12 mouse cellular contexts compared by ENCODE assay signal in genomic region chr13:32670782-32671181, GRCm38 (mm10).
"Had no signal": no experiment of that assay in that cellular context is flagged by ENCODE, and none has a peak within 500 bp of the region (broad histone marks: within the 10 kb centered on the region; RNA-seq: fewer than 3 reads in every experiment).

No protein-coding gene starts in this region.

- H3K9ac ChIP-seq: limb, embryonic 12.5 days; liver, embryonic 14.5 days; midbrain, embryonic 15.5 days; neural tube, embryonic 12.5 days had no signal

- H3K4me2 ChIP-seq: limb, embryonic 12.5 days; midbrain, embryonic 11.5 days; midbrain, embryonic 15.5 days; neural tube, embryonic 12.5 days had no signal

- H3K27me3 ChIP-seq: midbrain, embryonic 15.5 days; neural tube, embryonic 12.5 days had no signal

- ATAC-seq: midbrain, embryonic 15.5 days had no signal

- H3K4me3 ChIP-seq: layer of hippocampus, adult 2 months; limb, embryonic 12.5 days; megakaryocyte, embryonic 14.5 days; midbrain, embryonic 15.5 days; neural tube, embryonic 12.5 days had no signal

- DNase-seq: kidney, adult 18-20 months; kidney, postnatal 10 days; kidney, postnatal 4 days had no signal

- H3K27ac ChIP-seq: layer of hippocampus, adult 2 months; limb, embryonic 12.5 days; liver, embryonic 14.5 days; macrophage; midbrain, embryonic 15.5 days; neural tube, embryonic 12.5 days; stomach, postnatal 0 days had no signal

- H3K4me1 ChIP-seq: megakaryocyte, embryonic 14.5 days; midbrain, embryonic 15.5 days; neural tube, embryonic 12.5 days had no signal

- H3K36me3 ChIP-seq: limb, embryonic 12.5 days; midbrain, embryonic 15.5 days; neural tube, embryonic 12.5 days had no signal

- H3K9me3 ChIP-seq: limb, embryonic 12.5 days; megakaryocyte, embryonic 14.5 days; midbrain, embryonic 15.5 days; neural tube, embryonic 12.5 days had no signal
